Mouse (Mus musculus) cerebellum, postnatal 36 days (tissue): ENCODE measurements around the gene Cyp3a44.
"Not testable (repeated sequence)": the region's sequence is repeated elsewhere in the genome, so short reads cannot be mapped to it uniquely, and the experiment has no call there.

Experiments
- DNase-seq, 2 experiments: peaks; one replicate each; pipeline ENCODE4 v3.0.0; 2021 to 2022; ENCODE audit warnings: mixed read lengths in 2 of 2

Cyp3a44 gene

DNA sequence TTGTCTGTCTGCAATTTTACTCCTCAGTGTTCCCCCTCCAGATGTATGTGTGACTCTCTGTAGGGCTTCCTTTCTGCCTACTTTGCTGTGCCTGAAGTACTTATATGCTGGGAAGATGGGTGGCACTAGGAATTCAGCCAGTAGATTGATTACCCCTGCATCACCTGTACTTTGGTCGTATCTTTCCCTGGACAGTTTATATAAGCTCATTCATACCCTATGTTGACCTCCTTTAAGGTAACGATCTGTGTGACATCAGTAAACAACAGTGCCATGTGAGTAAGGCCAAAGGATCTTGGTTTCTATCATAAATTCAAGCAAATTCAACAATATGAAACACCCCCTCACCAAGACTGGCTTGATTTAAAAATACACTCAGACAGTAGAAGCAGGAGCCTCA lies at the start of gene Cyp3a44:
Gene Cyp3a44 (minus strand): TSS at position 79 of the 400 bp plus-strand sequence.
- not testable (repeated sequence) for DNase-seq

DNA sequence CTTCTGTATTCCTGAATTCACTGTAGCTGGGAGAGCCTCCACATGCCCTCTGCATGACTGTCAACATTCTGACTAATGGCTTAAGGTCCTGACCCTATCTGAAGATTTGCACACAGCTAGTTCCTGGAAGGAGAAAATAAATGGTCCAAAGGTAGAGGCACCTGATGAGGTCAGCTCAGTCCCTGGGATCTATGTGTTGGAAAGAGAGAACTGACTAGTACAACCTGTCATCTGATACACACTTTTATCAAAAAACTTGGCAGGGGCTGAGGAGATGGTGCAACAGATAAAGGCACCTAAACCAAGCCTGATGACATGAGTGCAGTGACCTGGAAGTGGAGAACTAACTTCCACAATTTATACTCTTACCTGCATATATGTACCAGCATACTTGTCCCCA lies 5.4 kb downstream of the Cyp3a44 start:
- not testable (repeated sequence) for DNase-seq

DNA sequence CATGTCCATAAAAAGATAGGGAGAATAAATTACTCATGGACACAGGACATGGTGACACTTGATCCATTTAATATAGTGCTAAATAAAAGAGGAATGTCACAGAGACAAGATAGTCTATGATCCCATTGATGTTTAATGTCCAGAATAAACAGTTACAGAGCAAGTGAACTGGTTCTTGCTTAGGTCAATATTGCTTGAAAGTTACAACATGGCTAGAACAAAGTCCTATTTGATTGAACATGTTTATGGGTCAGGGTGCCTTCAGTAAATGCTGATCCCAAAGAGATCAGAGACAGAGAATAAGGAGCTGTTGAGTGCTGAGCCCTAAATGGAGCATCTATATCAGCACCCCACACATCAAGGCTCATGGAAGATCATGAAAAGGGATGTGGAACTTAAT lies 12.4 kb downstream of the Cyp3a44 start:
- DNase-seq = not testable (repeated sequence)

- not testable (repeated sequence) for DNase-seq
Observed at GRCm38 (mm10) chr5:145737512-145737911, 68.2 kb downstream of the Cyp3a44 start.
